Mouse (Mus musculus) neural tube, embryonic 11.5 days (tissue): ENCODE results near the gene Timm8b. TPM values are rescaled to one million over a fixed set of nuclear protein-coding genes. Genes with fewer than 3 reads are reported as not detected.

Experiments
- polyA plus RNA-seq: library from polyadenylated mRNA; unstranded; fragments of >200 nt; fragmentation: Nextera tagmentation; extraction: Ambion mirVana; gene quantifications from 2 replicates; pipeline ENCODE4 v1.2.1, GENCODE M21; 2014

Timm8b gene
- polyA plus RNA-seq, 1 experiment from 2014 or later, result 307 TPM

Other genes with a start within 250 kb of the Timm8b start
- 0.49 and 0.51 TPM in 2 replicates for gene Plet1, start 109.4 kb upstream of the Timm8b start, polyA plus RNA-seq
- gene Pts, start 75.2 kb upstream of the Timm8b start, polyA plus RNA-seq, result 75.2 and 80.0 TPM in 2 replicates
- 4.7 and 6.4 TPM in 2 replicates for gene Il18, start 49.1 kb upstream of the Timm8b start, polyA plus RNA-seq
- 0.15 TPM in 1 of 2 replicates, not detected in the other for gene Bco2, start 48.7 kb upstream of the Timm8b start, polyA plus RNA-seq
- 0.28 TPM in 1 of 2 replicates, not detected in the other for gene Tex12, start 42.6 kb upstream of the Timm8b start, polyA plus RNA-seq
- 273 and 281 TPM in 2 replicates for gene Sdhd, start 98 bp upstream of the Timm8b start, polyA plus RNA-seq
- gene Pih1d2, start 13.4 kb downstream of the Timm8b start, polyA plus RNA-seq, result 4.7 and 5.9 TPM in 2 replicates
- 28.8 and 29.2 TPM in 2 replicates for gene Nkapd1, start 13.6 kb downstream of the Timm8b start, polyA plus RNA-seq
- gene Dlat, start 55.9 kb downstream of the Timm8b start, polyA plus RNA-seq, result 70.6 and 74.9 TPM in 2 replicates
- gene Dixdc1, start 135.6 kb downstream of the Timm8b start, polyA plus RNA-seq, result 27.4 and 33.0 TPM in 2 replicates
- 1.1 and 1.3 TPM in 2 replicates for gene 2310030G06Rik, start 142.6 kb downstream of the Timm8b start, polyA plus RNA-seq
- gene Cryab, start 147.4 kb downstream of the Timm8b start, polyA plus RNA-seq, result 12.8 and 14.4 TPM in 2 replicates
- gene Hspb2, start 148.4 kb downstream of the Timm8b start, polyA plus RNA-seq, result 8.4 and 8.6 TPM in 2 replicates
- 10.5 and 10.6 TPM in 2 replicates for gene Fdxacb1, start 164.3 kb downstream of the Timm8b start, polyA plus RNA-seq
- gene Alg9, start 171.1 kb downstream of the Timm8b start, polyA plus RNA-seq, result 46.3 and 46.9 TPM in 2 replicates
- 34.2 and 43.1 TPM in 2 replicates for gene 1110032A03Rik, start 171.6 kb downstream of the Timm8b start, polyA plus RNA-seq
- 121 and 122 TPM in 2 replicates for gene Ppp2r1b, start 241.4 kb downstream of the Timm8b start, polyA plus RNA-seq